Mouse (Mus musculus) embryo, embryonic 9.5 days (tissue): ENCODE results near the gene 1500009C09Rik.
"Not testable (repeated sequence)": the region's sequence is repeated elsewhere in the genome, so short reads cannot be mapped to it uniquely, and the experiment has no call there.

Experiments used
- DNase-seq: peaks from one replicate; pipeline ENCODE4 v3.0.0-alpha.2; 2017; ENCODE audit errors: extremely low spot score

1500009C09Rik gene

DNA sequence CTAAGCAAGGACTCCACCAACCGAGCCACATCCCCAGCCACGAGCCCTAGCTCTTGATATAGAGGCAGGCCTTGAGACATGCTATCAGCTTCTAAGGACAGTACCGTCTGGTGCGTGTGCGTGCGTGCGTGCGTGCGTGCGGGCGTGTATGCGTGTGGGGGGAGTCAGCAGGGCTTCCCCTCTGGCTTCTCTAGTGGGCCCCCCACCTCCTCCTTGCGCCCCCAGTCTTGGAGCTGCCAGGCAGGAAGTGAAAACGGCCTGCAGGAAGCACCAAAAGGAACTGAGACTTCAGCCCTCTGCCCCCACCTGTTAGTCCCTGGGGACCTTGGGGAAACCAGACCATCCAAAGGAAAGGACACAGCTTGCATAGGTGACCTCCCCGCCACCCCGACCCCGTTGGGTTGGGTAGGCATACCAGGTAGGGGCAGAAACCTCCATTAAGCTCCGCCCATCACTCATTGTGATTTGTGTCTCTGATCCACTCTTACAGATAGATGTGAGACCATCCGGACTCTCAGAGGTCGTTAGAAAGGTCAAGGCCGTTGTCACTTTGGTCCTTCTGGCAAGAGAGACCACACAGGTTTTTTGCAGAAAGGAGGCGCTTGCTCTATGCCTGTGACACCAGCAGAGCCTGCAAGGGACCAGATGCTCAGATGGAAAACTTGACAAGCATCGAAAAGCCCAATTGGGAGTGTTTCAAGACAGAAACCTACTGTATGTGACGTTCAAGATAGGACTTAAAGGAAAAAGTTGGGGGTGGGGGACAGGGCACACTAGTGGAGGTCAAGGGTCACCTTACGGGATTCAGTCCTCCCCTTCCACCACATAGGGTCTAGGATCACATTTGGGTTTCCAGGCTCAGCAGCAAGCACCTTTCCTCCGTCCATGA lies 33.2 kb upstream of the 1500009C09Rik start:
- DNase-seq: no peak

DNA sequence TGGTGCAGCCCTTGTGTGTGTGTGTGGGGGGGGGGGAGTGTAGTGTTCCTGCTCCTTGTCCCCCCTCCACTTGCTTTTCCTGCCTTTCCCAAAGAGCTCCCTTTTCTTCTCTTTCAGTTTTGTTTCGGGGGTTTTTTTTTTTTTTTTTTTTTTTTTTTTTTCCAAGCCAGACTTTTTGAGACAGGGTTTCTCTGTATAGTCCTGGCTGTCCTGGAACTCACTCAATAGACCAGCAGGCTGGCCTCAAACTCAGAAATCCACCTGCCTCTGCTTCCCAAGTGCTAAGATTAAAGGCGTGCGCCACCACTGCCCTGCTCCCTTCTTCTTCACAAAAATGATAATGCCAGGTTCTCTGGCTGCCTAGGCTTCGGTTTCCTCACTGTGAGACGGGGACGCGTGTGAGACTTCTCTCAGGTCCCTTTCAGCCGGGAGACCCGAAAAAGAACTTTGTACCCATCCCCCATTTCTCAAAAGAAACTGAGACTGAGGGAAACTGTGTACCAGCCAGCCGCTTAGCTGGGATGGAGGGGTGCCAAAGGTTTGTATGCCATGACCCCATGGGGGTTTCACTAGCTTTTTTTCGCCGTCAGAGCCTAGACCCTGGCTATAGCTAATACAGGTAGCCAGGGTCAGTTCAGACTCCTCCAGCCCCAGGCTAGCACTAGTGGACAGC lies 32.1 kb upstream of the 1500009C09Rik start:
- no peak for DNase-seq

DNA sequence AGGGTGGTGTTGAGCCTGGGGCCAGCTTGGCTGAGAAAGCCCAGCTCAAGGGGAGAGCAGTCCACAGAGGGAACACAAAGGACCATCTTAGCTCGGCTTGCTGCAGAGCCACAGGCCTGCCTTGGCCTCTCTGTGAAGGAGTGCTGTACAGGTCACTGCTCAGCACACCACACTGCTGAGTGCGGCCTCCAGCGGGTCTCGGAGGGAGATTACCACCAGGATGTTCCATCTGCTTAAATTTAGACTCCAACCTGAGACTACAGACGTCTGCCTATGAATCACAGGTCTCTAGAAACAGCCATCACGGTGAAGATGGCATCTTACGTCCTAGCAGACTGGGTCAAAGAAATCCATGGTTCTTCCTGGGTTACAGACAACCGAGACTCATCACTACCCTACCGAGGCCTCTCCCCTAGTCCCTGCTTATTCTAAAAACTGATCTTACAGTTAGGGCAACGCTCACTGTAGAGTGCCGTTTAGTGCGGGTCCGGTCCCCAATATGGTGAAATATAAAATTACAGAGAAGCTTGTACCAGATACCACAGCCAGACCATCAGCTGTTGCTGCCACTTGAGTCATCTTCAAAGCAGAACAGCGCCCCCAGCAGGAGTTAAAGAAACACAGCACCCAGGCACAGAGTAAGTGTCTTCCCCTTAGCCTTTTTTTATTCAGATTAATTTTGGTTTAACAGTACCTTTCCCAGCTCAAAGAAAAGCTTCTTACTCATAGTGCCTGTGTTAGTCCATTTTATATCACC lies 30.9 kb upstream of the 1500009C09Rik start:
- no peak for DNase-seq

DNA sequence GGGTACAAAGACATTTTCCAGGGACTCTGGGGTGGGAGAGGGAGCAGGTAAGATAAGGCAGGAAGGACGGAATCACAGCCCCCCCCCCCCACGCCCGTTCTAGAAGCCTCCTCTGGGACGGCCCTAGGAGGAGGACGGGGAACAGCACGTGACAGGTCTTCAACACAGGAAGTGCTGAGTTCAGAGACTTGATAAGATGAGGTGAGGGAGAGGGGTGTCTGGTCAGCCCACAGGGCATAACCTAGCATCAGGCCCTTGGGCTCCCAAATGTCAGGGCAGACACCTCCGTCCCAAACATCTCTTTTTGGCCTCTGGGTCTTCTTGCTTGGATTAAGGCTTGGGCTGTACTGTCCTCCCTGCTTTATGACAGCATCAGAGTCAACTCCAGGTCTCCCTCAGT lies 28.9 kb upstream of the 1500009C09Rik start:
- DNase-seq: no peak

DNA sequence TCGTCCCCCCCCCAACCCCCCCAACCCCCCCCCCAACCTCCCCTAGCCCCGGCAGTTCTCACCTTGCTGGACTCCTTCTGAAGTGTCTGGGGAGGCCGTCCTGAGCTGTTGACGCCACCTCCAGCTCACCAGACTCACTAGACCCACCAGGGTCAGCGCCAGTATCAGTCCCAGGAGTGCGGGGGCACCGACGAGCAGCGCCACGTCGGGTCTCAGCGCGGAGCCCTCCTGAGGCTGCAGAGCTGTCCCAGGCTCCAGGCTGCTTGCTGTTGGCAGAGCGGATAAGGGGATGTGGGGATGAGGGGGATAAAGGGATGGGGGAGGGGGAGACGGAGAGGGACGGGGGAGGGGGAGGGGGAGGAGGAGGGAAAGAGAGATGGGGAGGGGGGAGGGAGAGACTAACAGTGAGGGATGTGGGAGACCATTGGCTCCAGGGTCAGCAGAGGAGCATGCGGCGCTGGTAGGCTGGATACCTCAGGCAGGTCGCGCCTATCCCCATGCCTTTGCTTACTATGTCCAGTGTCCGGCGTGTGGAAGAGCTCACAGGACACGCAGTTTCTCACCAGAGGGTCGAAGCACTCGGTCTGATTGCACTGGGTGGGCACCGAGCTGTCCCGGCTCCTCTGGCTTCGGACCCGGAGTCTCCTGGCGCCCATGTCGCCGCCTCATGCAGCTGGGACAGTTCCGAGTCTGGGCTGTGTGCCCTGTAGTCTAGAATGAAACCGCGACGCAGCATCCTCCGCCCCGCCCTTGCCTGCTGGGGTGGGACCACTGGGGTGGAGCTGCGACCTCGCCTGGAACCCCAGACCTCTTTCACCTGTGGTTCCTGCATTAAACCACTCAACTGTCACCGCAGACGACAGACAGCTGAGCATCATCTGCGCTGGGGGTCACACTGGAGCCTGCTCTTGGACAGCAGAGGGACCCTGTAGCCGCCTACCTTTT lies 28.3 kb upstream of the 1500009C09Rik start, which contains the start of gene Tnfrsf13c:
Gene Tnfrsf13c (minus strand): TSS at position 713 of the 945 bp plus-strand sequence.
- DNase-seq: no peak

DNA sequence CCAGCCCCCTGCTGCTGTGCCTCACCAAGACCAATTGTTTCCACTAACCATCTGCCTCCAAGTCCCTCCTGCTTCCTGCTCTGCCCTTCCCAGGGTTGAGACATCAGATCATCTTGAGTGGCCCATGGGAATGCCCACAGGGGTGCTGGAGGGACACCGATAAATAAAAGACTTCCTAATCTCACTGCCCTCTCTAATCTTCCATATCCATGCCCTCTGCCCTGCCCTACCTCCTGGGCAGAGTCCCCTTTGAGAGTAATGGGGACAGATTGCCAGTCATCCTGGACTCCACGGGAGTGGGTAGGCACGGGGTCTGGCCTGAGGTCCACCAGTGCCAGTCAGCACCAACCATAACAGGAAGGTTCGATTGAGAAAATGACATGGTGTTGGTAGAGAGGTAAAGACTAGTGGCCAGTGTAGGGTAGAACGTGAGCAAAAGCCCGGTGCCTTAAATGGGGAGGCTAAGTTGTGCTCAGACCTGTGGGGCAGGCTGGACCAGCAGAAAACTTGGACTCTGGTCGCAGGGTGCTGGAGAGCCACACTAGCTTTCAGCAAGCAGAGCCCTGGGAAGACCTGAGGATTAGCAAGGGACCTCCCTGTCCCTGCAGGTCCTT lies 27.5 kb upstream of the 1500009C09Rik start:
- DNase-seq: no peak

DNA sequence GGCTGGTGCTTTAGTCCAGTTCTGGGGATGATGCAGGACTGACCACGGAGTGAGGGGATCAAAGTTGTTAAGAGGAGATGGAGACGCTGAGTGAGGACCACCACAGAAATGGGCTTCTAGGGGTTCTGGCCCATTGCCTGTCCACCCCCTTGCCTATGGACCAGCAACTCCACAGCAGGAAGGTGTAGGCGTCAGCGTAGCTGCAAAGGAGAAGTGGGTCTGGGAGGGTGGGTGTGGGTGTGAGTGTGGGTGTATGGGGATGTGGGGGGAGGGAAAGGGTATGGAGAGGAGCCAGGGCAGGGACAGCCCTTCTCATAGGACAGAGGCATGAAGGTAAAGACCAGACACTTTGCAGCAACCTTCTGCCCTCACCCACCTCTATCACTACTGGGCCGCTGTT lies 26.4 kb upstream of the 1500009C09Rik start:
- no peak for DNase-seq

DNA sequence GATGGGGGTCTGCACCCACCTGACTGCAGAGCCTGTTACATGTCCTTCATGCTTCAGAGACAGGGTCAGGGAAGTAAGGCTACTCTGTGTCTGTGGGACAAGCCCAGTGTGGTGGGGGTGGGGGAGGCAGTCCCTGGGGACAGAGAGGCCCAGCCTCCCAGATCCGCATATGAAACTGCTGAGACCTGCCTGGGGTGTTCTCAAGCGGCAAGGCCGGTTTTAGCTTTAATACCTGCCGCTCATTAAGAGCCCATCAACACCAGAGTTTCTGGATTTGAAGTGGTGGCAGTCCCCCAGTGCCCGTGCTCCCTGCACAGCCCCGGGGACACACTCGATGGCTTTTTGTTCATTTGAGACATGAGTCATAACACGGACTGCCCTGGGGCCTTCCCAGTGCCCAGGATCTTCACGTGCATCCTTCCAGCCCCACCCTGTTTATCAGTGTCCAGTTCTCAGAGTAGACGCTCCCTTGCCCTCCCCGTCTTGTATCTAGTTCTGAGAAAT lies 22.6 kb upstream of the 1500009C09Rik start:
- DNase-seq: no peak

DNA sequence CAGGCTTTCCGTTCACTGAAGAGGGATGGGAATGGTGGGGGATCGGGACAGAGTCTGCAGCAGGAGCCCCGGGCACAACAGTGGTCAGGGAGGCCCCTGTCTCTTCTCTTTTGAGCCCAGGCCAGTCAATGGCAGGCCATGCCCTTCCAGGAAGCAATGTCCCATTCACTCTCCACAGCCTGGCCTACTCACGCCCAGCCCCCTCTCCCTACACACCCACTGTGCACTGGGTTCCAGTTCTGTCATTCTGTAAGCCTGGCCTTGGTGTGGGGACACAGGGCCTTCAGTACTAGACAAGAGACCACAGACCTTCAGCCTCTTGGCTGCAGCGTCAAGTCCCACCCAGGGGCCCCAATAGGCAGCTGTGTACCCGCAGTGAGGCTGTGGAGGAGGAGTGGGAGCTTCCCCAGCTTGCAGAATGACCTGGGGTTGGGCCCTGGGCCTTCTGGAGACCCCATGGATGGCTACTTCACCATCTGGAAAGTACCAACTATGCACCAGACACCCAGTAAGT lies 22.0 kb upstream of the 1500009C09Rik start:
- no peak for DNase-seq

DNA sequence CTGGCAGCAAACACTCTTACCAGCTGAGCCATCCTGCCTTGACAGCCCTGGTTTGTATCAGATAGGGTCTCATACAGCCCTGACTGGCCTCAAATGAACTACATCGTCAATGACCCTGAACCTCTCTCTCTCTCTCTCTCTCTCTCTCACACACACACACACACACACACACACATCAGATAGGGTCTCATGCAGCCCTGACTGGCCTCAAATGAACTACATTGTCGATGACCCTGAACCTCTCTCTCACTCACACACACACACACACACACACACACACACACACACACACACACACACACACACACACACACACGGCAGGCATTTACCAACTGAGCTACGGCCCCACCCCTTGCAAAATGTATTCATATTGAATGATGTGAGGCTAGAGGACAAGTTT lies 21.1 kb upstream of the 1500009C09Rik start:
- no peak for DNase-seq

DNA sequence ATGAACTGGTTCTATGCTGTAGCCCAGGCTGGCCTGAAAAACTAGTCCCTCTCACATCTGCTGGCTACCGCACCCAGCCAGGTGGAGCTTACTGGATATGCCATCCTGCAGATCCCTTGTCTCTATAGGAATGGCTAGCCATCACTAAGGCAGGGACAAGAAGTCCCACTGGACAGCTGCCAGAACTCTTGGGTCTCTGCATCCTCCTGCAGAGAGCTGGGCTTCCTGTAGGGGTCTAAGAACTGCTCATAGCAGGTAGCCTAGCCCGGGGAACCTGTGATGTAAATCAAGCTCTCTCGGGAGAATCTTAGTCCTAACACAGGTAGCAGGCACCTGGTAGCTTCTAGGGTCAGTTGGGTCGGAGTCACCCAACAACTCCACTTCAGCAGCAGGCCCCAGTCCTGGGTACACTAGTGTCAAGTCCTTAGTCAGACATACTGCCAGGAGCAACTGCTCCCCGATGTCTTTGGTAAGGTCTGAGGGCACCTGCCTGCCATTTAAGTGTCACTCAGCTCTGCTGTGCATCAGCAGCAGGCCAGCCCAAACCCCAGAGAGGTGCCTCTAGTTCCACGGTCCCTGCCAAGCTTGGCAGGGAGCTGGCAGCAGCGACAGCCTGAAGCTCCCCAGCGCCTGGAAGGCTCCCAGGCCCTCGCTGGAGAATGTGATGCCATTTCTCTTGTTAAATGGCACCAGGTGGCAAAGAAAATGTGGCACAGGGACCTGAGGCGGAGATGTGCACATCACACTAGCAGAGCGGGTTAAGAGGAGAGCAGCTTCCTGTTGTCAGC lies 20.4 kb upstream of the 1500009C09Rik start:
- DNase-seq: no peak

DNA sequence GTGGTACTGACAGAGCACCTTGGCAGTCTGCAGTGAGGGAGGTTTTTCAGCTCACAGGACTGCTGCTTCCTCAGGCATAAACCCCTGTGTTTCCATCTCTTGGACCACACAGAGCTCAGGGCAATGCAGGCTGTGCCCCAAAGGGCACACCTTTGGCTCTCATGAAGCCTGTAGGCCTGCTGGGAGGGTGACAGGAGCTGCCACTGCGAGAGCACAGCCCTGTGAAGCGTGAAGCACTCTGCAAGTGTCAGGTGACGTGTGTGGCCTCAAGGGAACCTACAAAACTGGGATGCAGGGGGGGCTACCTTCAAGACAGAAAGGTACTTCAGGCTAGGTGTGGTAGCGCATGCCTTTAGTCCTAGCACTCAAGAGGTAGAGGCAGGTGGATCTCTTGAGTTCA lies 19.5 kb upstream of the 1500009C09Rik start:
- DNase-seq: no peak

DNA sequence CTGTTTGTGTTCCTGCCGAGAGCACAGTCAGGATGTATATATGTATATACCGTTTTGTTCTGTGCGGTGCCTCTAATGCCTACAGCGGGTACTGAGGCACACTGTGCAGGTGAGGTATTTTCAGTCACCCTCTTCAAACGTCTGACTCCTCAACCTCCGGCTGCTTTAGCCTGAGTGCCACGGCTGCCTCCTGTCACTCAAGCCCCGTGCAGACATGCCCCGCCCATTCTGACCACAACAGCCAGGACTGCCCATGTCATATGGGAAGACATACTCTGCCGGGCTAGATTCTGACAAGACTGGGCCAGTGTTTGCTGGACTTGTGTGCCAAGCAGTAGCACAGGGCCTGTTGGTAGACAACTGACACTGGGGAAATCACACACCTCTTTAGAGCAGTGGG lies 16.5 kb upstream of the 1500009C09Rik start:
- DNase-seq: no peak

DNA sequence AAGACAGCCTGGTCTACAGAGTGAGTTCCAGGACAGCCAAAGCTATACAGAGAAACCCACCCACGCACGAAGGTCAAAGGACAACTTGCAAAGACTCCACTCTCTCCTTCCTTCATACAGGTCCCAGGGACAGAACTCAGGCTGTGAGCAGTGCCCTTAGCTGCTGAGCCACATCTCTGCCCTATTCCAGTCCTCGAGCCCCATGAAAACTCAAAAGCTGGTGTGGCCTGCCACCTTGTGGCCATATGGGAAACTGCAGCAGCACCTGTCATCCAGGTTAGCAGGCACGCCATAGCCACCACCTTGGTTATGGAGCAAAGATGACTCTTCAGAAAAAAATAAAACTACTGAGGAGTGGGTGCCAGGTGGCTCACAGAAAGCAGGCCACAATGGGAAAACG lies 15.6 kb upstream of the 1500009C09Rik start:
- peak; percentile 77 for DNase-seq

DNA sequence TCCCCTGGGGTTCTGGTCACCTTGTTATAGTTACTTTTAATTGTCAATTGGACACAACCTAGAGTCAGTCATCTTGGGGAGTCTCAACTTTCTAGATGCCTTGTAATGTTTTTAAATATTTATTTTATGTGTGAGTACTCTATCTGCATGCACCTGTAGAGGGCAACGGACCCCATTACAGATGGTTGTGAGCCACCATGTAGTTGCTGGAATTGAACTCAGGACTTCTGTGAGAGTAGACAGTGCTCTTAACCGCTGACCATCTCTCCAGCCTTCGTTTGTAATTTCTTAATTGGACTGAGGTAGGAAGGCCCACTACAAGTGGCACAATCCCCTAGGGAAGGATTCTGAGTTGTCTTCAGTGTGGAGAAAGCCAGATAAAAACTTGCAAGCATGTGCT lies 8.9 kb upstream of the 1500009C09Rik start:
- no peak for DNase-seq

DNA sequence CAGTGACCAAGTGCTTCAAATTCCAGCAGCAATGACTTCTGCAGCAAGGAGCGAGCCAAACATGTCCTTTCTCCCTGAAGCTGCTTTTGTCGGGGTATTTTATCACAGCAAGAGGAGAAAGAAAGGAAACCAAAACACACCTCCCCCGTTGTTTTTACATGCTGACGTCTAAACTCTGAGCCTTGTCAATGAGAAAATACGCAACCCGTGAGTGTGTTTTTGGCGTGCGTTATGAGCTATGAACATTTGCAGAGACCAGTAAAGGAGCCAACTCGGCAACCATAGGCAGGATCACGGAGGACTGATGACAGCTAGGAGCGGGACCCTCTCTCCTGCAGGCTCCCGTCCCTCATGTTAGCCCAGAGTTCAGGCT lies 8.5 kb upstream of the 1500009C09Rik start:
- no peak for DNase-seq

DNA sequence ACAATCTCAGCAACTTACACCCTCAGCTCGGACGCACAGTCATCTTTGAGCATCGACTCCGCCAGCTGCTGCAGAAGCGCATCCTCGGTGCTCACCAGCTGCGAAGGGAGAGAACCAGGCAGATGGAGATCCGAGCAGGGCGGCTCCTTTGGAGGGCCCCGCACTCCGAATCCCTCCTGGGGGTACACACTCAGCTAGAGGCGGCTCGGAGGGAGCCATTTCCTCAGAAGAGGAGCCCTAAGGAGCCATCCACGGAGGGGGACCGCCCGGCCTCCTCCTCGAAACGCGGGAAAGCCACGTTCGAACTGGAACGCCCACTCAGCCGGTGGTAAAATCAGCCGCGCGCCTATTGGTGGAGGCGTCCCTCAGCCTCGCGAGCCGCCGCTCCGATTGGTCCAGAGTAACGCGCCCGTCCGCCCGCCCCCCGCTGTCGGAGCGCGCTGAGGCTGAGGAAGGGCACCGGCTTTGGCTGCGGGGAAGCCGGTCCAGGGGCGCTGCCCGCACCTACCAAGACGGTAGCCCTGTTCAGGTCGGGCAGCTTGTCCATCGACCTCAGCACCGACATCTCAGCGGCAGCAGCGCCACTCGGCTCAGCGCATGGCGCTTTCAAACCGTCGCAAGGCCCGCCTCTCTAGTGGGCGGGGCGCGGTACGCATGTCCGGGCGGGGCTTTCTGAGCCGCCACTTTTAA lies 7.9 kb upstream of the 1500009C09Rik start, which contains the start of gene Cenpm:
Gene Cenpm (minus strand): TSS at position 634 of the 690 bp plus-strand sequence.
- peak; percentile 92 for DNase-seq

DNA sequence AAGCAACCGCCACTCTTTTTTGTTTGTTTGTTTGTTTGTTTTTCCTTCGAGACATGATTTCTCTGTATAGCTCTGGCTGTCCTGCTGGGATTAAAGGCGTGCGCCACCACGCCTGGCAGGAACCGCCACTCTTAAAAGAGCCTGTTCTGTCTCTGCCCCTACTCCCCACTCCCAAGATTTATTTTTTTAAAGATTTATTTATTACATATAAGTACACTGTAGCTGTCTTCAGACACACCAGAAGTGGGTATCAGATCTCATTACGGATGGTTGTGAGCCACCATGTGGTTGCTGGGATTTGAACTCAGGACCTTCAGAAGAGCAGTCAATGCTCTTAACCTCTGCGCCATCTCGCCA lies 7.4 kb upstream of the 1500009C09Rik start:
- not testable (repeated sequence) for DNase-seq
